Mouse (Mus musculus) E14TG2a.4 (cell line): ENCODE data around the gene Mtus2.

Experiments used
- CTCF ChIP-seq: conservative IDR thresholded peaks from 2 replicates; pipeline ENCODE4 v1.5.1; 2014; ENCODE audit warnings: low read length
- NANOG ChIP-seq: IDR thresholded peaks from 2 replicates; pipeline ENCODE4 v1.6.1; 2014; ENCODE audit warnings: borderline replicate concordance, low read length, mixed read lengths
- POU5F1 ChIP-seq: IDR thresholded peaks from 2 replicates; pipeline ENCODE4 v1.6.1; 2014; ENCODE audit warnings: low read length, borderline replicate concordance

DNA sequence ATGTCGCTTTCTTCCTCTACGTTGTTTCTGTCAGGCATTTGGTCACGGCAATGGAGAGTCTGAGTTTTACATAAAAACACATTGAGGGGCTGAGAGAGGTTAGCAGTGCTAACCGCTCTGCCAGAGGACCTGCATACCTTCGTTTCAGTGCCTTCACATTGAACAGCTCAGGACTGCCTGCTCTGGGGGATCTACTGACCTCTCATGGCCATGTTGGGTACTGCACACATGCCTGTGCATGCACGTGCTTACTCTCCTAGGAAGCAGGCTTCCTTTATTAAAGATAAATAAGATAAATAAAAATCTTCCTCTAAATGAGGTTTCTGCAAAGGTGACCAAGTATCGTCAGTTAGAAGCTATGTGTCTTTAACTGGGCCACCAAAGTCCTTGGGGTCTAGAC, 336.2 kb downstream of the Mtus2 start:
- TF ChIP-seq CTCF (peak; percentile 99), NANOG (no peak), POU5F1 (no peak)
